Mouse (Mus musculus) lung, postnatal 36 days (tissue): Measurements from ENCODE around the gene Pcx.
A peak's percentile ranks its signal among the peaks of the same experiment; 100 is the strongest.

Source experiments
- DNase-seq: peaks from one replicate; pipeline ENCODE4 v3.0.0; 2022; ENCODE audit warnings: mixed read lengths

The Pcx gene

GRCm38 (mm10) chr19:4497263-4497973, 12.9 kb upstream of the Pcx start:
- peak; percentile 87 for DNase-seq

- DNase-seq: no peak
Observed at GRCm38 (mm10) chr19:4498062-4498933, 12.0 kb upstream of the Pcx start, which contains the start of gene 2010003K11Rik. Gene 2010003K11Rik (minus strand): TSS chr19:4498583.

GRCm38 (mm10) chr19:4502701-4503100, 7.6 kb upstream of the Pcx start:
- DNase-seq: no peak

GRCm38 (mm10) chr19:4504830-4505229, 5.4 kb upstream of the Pcx start:
- peak; percentile 44 for DNase-seq

GRCm38 (mm10) chr19:4507746-4508145, 2.5 kb upstream of the Pcx start:
- DNase-seq: peak; percentile 53

GRCm38 (mm10) chr19:4511116-4511841, 1.0 kb downstream of the Pcx start:
- DNase-seq: peak; percentile 32

- no peak for DNase-seq
Observed at GRCm38 (mm10) chr19:4513236-4513858, 3.1 kb downstream of the Pcx start.

GRCm38 (mm10) chr19:4515746-4516145, 5.5 kb downstream of the Pcx start:
- DNase-seq: no peak

- DNase-seq: no peak
Observed at GRCm38 (mm10) chr19:4516288-4516687, 6.0 kb downstream of the Pcx start.

GRCm38 (mm10) chr19:4517483-4517882, 7.2 kb downstream of the Pcx start:
- no peak for DNase-seq

GRCm38 (mm10) chr19:4521426-4522050, 11.3 kb downstream of the Pcx start:
- no peak for DNase-seq

- no peak for DNase-seq
Observed at GRCm38 (mm10) chr19:4534646-4535045, 24.4 kb downstream of the Pcx start.

- no peak for DNase-seq
Observed at GRCm38 (mm10) chr19:4535922-4536321, 25.6 kb downstream of the Pcx start.

GRCm38 (mm10) chr19:4536606-4537005, 26.3 kb downstream of the Pcx start:
- DNase-seq: peak; percentile 72

- DNase-seq: no peak
Observed at GRCm38 (mm10) chr19:4540263-4540662, 30.0 kb downstream of the Pcx start.

GRCm38 (mm10) chr19:4540992-4541391, 30.7 kb downstream of the Pcx start:
- DNase-seq: no peak

GRCm38 (mm10) chr19:4542081-4542480, 31.8 kb downstream of the Pcx start:
- no peak for DNase-seq

GRCm38 (mm10) chr19:4545091-4545490, 34.8 kb downstream of the Pcx start:
- DNase-seq: no peak

- DNase-seq: no peak
Observed at GRCm38 (mm10) chr19:4545841-4546240, 35.6 kb downstream of the Pcx start.

- no peak for DNase-seq
Observed at GRCm38 (mm10) chr19:4547801-4548200, 37.5 kb downstream of the Pcx start.

- DNase-seq: peak; percentile 12
Observed at GRCm38 (mm10) chr19:4548305-4548883, 38.1 kb downstream of the Pcx start.

- no peak for DNase-seq
Observed at GRCm38 (mm10) chr19:4554248-4554647, 44.0 kb downstream of the Pcx start.
